Mouse (Mus musculus) lung, adult 2 months (tissue): ENCODE results near the gene Gpr155.

Experiments
- CTCF ChIP-seq: fragments of 200-500 bp; IDR thresholded peaks from 2 replicates; pipeline ENCODE4 v1.5.1; 2011; ENCODE audit warnings: mild to moderate bottlenecking, low read length, control low read depth; ENCODE audit not compliant: insufficient read depth
- POLR2A ChIP-seq: fragments of 200-500 bp; IDR thresholded peaks from 2 replicates; pipeline ENCODE4 v1.6.1; 2011; ENCODE audit warnings: low read depth, mild to moderate bottlenecking, control low read depth, low read length, borderline replicate concordance; ENCODE audit errors: extremely low read depth

- TF ChIP-seq CTCF (no peak), POLR2A (no peak)
Measured at GRCm38 (mm10) chr2:73425822-73426221, 39.5 kb upstream of the Gpr155 start.
